Mouse (Mus musculus): ENCODE measurements at regions not wholly inside any gene's neighbourhood (a gene's known extent, or its start where the extent isn't known, plus 50 kb on each side); places are given as distances from the start of the nearest gene placed in this dataset.

- DNase-seq (ENCODE audit: low read depth, low spot score) = no peak
Observed at GRCm38 (mm10) chr13:48094275-48095035, 166.6 kb upstream of the Id4 start.

- no peak for DNase-seq (ENCODE audit: low read depth, low spot score)
Observed at GRCm38 (mm10) chr13:48102156-48102555, 158.9 kb upstream of the Id4 start.

- DNase-seq (ENCODE audit: low read depth, low spot score) = no peak
Observed at GRCm38 (mm10) chr13:48102576-48102975, 158.5 kb upstream of the Id4 start.

GRCm38 (mm10) chr13:48104766-48105165, 156.3 kb upstream of the Id4 start:
- DNase-seq (ENCODE audit: low read depth, low spot score) = no peak

GRCm38 (mm10) chr13:48106946-48107345, 154.1 kb upstream of the Id4 start:
- DNase-seq (ENCODE audit: low read depth, low spot score) = no peak

GRCm38 (mm10) chr13:48115890-48116289, 145.1 kb upstream of the Id4 start:
- DNase-seq (ENCODE audit: low read depth, low spot score) = no peak

- DNase-seq (ENCODE audit: low read depth, low spot score) = no peak
Observed at GRCm38 (mm10) chr13:48126582-48126981, 134.4 kb upstream of the Id4 start.

- DNase-seq (ENCODE audit: low read depth, low spot score) = peak; percentile 2
Observed at GRCm38 (mm10) chr13:48130724-48131123, 130.3 kb upstream of the Id4 start.

- no peak for DNase-seq (ENCODE audit: low read depth, low spot score)
Observed at GRCm38 (mm10) chr13:48131681-48132080, 129.3 kb upstream of the Id4 start.

GRCm38 (mm10) chr13:48145976-48146375, 115.1 kb upstream of the Id4 start:
- DNase-seq (ENCODE audit: low read depth, low spot score) = no peak

GRCm38 (mm10) chr13:48147061-48147460, 114.0 kb upstream of the Id4 start:
- DNase-seq (ENCODE audit: low read depth, low spot score) = no peak

GRCm38 (mm10) chr13:48153248-48153647, 107.8 kb upstream of the Id4 start:
- no peak for DNase-seq (ENCODE audit: low read depth, low spot score)

GRCm38 (mm10) chr13:48153684-48154413, 107.2 kb upstream of the Id4 start:
- no peak for DNase-seq (ENCODE audit: low read depth, low spot score)

GRCm38 (mm10) chr13:48154414-48155105, 106.5 kb upstream of the Id4 start:
- DNase-seq (ENCODE audit: low read depth, low spot score) = no peak

GRCm38 (mm10) chr13:48159020-48159910, 101.8 kb upstream of the Id4 start:
- DNase-seq (ENCODE audit: low read depth, low spot score) = no peak

GRCm38 (mm10) chr13:48160161-48160560, 100.9 kb upstream of the Id4 start:
- DNase-seq (ENCODE audit: low read depth, low spot score) = no peak

- no peak for DNase-seq (ENCODE audit: low read depth, low spot score)
Observed at GRCm38 (mm10) chr13:48161339-48161738, 99.7 kb upstream of the Id4 start.

- DNase-seq (ENCODE audit: low read depth, low spot score) = no peak
Observed at GRCm38 (mm10) chr13:48164586-48164985, 96.4 kb upstream of the Id4 start.

GRCm38 (mm10) chr13:48165838-48166237, 95.2 kb upstream of the Id4 start:
- DNase-seq (ENCODE audit: low read depth, low spot score) = no peak

- no peak for DNase-seq (ENCODE audit: low read depth, low spot score)
Observed at GRCm38 (mm10) chr13:48167976-48168375, 93.1 kb upstream of the Id4 start.

GRCm38 (mm10) chr13:48171309-48171953, 89.6 kb upstream of the Id4 start:
- DNase-seq (ENCODE audit: low read depth, low spot score) = no peak

Data from retina, adult 2 months (tissue).